In genomic region chr16:64907112-64907511, GRCm38 (mm10) we compare ENCODE assay signal across 10 mouse cellular contexts. TPM values are rescaled to one million over a fixed set of nuclear protein-coding genes. Genes with fewer than 3 reads are reported as not detected.
A peak's percentile ranks its signal among the peaks of the same experiment; 100 is the strongest.
DNase-seq lines count a peak whose midpoint lies in the region; ATAC-seq and TF ChIP-seq lines count a peak whose summit lies in the region.
"Had no signal": no experiment of that assay in that cellular context is flagged by ENCODE, and none has a peak within 500 bp of the region (broad histone marks: within the 10 kb centered on the region; RNA-seq: fewer than 3 reads in every experiment).

No protein-coding gene starts in this region.

- intact Hi-C loops in left cerebral cortex, postnatal 4 days (cut with DNase I): loop anchor here (5.0 kb wide), 2 partner anchors 565 to 590 kb away; no protein-coding TSS in a partner anchor
- intact Hi-C loops in gastrocnemius, postnatal 14 days (cut with DNase I; ENCODE audit: low total_unique reads): loop anchor here (10.0 kb wide), 1 partner anchor 568 kb away; no protein-coding TSS in a partner anchor

- H3K4me3 ChIP-seq in forebrain, postnatal 0 days (ENCODE audit: low read depth, low read length): no peak overlapping the region
- no peak overlapping the region for H3K4me3 ChIP-seq in forebrain, embryonic 13.5 days
- H3K4me3 ChIP-seq: intestine, embryonic 15.5 days had no signal

- peak; percentile 50; the same call in 1 of the 2 replicates for ATAC-seq in forebrain, postnatal 0 days
- ATAC-seq in forebrain, embryonic 13.5 days: no peak
- ATAC-seq: intestine, embryonic 15.5 days had no signal

- no peaks in the 10 kb centered on the region for H3K36me3 ChIP-seq in forebrain, postnatal 0 days (ENCODE audit: insufficient read depth)
- no peaks in the 10 kb centered on the region for H3K36me3 ChIP-seq in forebrain, embryonic 13.5 days (ENCODE audit: poor library complexity, severe bottlenecking)
- H3K36me3 ChIP-seq: intestine, embryonic 15.5 days had no signal

- H3K4me1 ChIP-seq in forebrain, postnatal 0 days (ENCODE audit: insufficient read depth): no peaks in the 10 kb centered on the region
- no peaks in the 10 kb centered on the region for H3K4me1 ChIP-seq in forebrain, embryonic 13.5 days
- H3K4me1 ChIP-seq: intestine, embryonic 15.5 days had no signal

- DNase-seq in forebrain, postnatal 0 days: peak; percentile 61
- DNase-seq in left cerebral cortex, adult 18-20 months (ENCODE audit: low spot score in 2 of 2): peak; percentile 10 to 12
- DNase-seq in left cerebral cortex, postnatal 4 days: no peak
- peak; percentile 57 for DNase-seq in 416B (ENCODE audit: low read depth)
- DNase-seq in brain, adult 2 months (ENCODE audit: low read depth, low spot score): peak; percentile 55
- DNase-seq in ovary, postnatal 10 days (ENCODE audit: low spot score): no peak
- DNase-seq in gastrocnemius, postnatal 14 days: no peak
- DNase-seq: liver had no signal

- no peak overlapping the region for H3K27ac ChIP-seq in forebrain, postnatal 0 days (ENCODE audit: low read depth, low read length)
- H3K27ac ChIP-seq in forebrain, embryonic 13.5 days: no peak overlapping the region
- H3K27ac ChIP-seq: intestine, embryonic 15.5 days had no signal

- no peaks in the 10 kb centered on the region for H3K9me3 ChIP-seq in forebrain, postnatal 0 days (ENCODE audit: low read length)
- no peaks in the 10 kb centered on the region for H3K9me3 ChIP-seq in forebrain, embryonic 13.5 days (replicated peaks)
- H3K9me3 ChIP-seq: intestine, embryonic 15.5 days had no signal

- no peak overlapping the region for H3K4me2 ChIP-seq in forebrain, postnatal 0 days (ENCODE audit: low read depth)
- no peak overlapping the region for H3K4me2 ChIP-seq in forebrain, embryonic 13.5 days
- H3K4me2 ChIP-seq: intestine, embryonic 15.5 days had no signal

- TF ChIP-seq CTCF in forebrain, postnatal 0 days (IDR thresholded peaks at IDR 0.05; ENCODE audit: low read depth): peak; percentile 68

- H3K9ac ChIP-seq in forebrain, postnatal 0 days: no peak overlapping the region
- no peak overlapping the region for H3K9ac ChIP-seq in forebrain, embryonic 13.5 days
- H3K9ac ChIP-seq: intestine, embryonic 15.5 days had no signal

- WGBS in forebrain, postnatal 0 days: 37% methylated on average over 3 of the region's 3 CpGs
- 40% methylated on average over 3 of the region's 3 CpGs for WGBS in forebrain, embryonic 13.5 days

- H3K27me3 ChIP-seq in forebrain, postnatal 0 days (ENCODE audit: insufficient read depth, low read length): no peaks in the 10 kb centered on the region
- no peaks in the 10 kb centered on the region for H3K27me3 ChIP-seq in forebrain, embryonic 13.5 days
- H3K27me3 ChIP-seq: intestine, embryonic 15.5 days had no signal

RNA-seq across cellular contexts. Expression of gene Cggbp1, which starts 55.3 kb away (rescaled TPM):
- 79.0 and 82.9 TPM in 2 replicates for total RNA-seq in forebrain, postnatal 0 days (2014; rRNA removed)
- polyA plus RNA-seq in forebrain, postnatal 0 days (2015; fragmentation: Nextera tagmentation; extraction: Ambion mirVana): 45.3 and 50.9 TPM in 2 replicates
- 80.3 and 83.3 TPM in 2 replicates for polyA plus RNA-seq in forebrain, embryonic 13.5 days (2015; fragmentation: Nextera tagmentation; extraction: Ambion mirVana)
- 10 to 100 TPM; 59.0 to 62.7 TPM for total RNA-seq in left cerebral cortex, adult 18-20 months (2021)
- total RNA-seq in left cerebral cortex, postnatal 4 days (2021): 10 to 100 TPM; 76.0 to 87.3 TPM
- total RNA-seq in gastrocnemius, postnatal 14 days (2021): 10 to 100 TPM; 30.9 to 31.5 TPM

RNA-seq across cellular contexts. Expression of gene Zfp654, which starts 55.7 kb away (rescaled TPM):
- 13.8 and 13.9 TPM in 2 replicates for total RNA-seq in forebrain, postnatal 0 days (2014; rRNA removed)
- polyA plus RNA-seq in forebrain, postnatal 0 days (2015; fragmentation: Nextera tagmentation; extraction: Ambion mirVana): 2.2 and 2.6 TPM in 2 replicates
- polyA plus RNA-seq in forebrain, embryonic 13.5 days (2015; fragmentation: Nextera tagmentation; extraction: Ambion mirVana): 5.1 and 5.9 TPM in 2 replicates
- total RNA-seq in left cerebral cortex, adult 18-20 months (2021): 10 to 100 TPM; 17.1 to 17.7 TPM
- 10 to 100 TPM; 13.6 to 15.7 TPM for total RNA-seq in left cerebral cortex, postnatal 4 days (2021)
- 1 to 10 TPM; 6.9 to 7.3 TPM for total RNA-seq in gastrocnemius, postnatal 14 days (2021)

Comparison
In these comparisons a context has a peak if more than half of its experiments do, and no peak if none do; other contexts are left out.
1. DNase-seq: peak in forebrain, postnatal 0 days (single experiment), left cerebral cortex, adult 18-20 months (2 of 2), 416B (single experiment) and brain, adult 2 months (single experiment); none in left cerebral cortex, postnatal 4 days (single experiment), ovary, postnatal 10 days (single experiment) and gastrocnemius, postnatal 14 days (single experiment).